Mouse (Mus musculus) kidney, embryonic 15.5 days (tissue): ENCODE measurements at regions not wholly inside any gene's neighbourhood (a gene's known extent, or its start where the extent isn't known, plus 50 kb on each side); places are given as distances from the start of the nearest gene placed in this dataset.

ENCODE experiments used
- ATAC-seq: fragments of 200-750 bp; cut with Nextera tagmentation; replicated peaks from 2 replicates; pipeline ENCODE4 v1.8.0; 2017; ENCODE audit warnings: moderate TSS enrichment; ENCODE audit not compliant: low FRiP score
- H3K27ac ChIP-seq: fragments of 300-500 bp; sonication (generic); 2 replicates; pipeline ENCODE4 v1.5.1; 2015; ENCODE audit warnings: mild to moderate bottlenecking, inconsistent platforms
- H3K27me3 ChIP-seq: fragments of 300-500 bp; sonication (generic); 2 replicates; pipeline ENCODE4 v1.6.1; 2015; ENCODE audit warnings: inconsistent platforms
- H3K36me3 ChIP-seq: fragments of 300-500 bp; sonication (generic); 2 replicates; pipeline ENCODE4 v1.6.1; 2015; ENCODE audit warnings: inconsistent platforms
- H3K4me1 ChIP-seq: fragments of 300-500 bp; sonication (generic); 2 replicates; pipeline ENCODE4 v1.6.1; 2015; ENCODE audit warnings: inconsistent platforms
- H3K4me2 ChIP-seq: fragments of 300-500 bp; sonication (generic); 2 replicates; pipeline ENCODE4 v1.6.1; 2015; ENCODE audit warnings: moderate library complexity, mild to moderate bottlenecking, inconsistent platforms
- H3K4me3 ChIP-seq: fragments of 300-500 bp; sonication (generic); replicated peaks from 2 replicates; pipeline ENCODE4 v1.5.1; 2015; ENCODE audit warnings: mild to moderate bottlenecking, inconsistent platforms
- H3K9ac ChIP-seq: fragments of 300-500 bp; sonication (generic); 2 replicates; pipeline ENCODE4 v1.6.1; 2015; ENCODE audit warnings: mild to moderate bottlenecking, inconsistent platforms
- H3K9me3 ChIP-seq: fragments of 300-500 bp; sonication (generic); replicated peaks from 2 replicates; pipeline ENCODE4 v1.6.1; 2016; ENCODE audit warnings: inconsistent platforms
- WGBS: fragments of 180-500 bp; shearing (Covaris S2); methylation state at CpG from one replicate; pipeline ENCODE4 v1.1.7; 2015; ENCODE audit warnings: mixed read lengths; 5-methylcytosine and 5-hydroxymethylcytosine counted together

DNA sequence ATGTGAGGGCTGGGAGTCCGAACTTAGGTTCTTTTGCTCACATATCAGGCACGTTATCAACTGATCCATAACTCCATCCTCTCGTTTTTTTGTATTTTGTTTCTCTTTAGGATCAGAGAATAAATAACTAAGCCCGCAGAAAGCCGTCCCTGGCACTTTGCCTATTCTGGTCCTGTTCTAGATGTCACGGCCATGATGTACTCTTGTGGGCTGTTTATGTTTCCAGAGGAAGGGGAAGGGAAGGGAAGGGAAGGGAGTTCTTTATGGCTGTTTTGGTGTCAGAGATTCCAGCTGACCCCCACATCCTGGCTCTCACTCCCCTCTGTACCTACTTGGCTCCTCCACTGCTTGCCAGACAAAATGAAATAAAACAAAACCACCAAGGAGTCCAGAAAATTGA, 272.1 kb upstream of the Gadl1 start:
- Histone ChIP-seq H3K36me3 (no peaks in the 10 kb centered on the region), H3K27ac (no peak overlapping the region), H3K9ac (no peak overlapping the region), H3K4me2 (no peak overlapping the region), H3K9me3 (no peaks in the 10 kb centered on the region), H3K4me3 (no peak overlapping the region), H3K27me3 (no peaks in the 10 kb centered on the region), H3K4me1 (peaks cover 5% of the 10 kb centered on the region; the same call in 1 of the 2 replicates)
- 60% methylated on average over 6 of the region's 6 CpGs for WGBS
- no peak for ATAC-seq

DNA sequence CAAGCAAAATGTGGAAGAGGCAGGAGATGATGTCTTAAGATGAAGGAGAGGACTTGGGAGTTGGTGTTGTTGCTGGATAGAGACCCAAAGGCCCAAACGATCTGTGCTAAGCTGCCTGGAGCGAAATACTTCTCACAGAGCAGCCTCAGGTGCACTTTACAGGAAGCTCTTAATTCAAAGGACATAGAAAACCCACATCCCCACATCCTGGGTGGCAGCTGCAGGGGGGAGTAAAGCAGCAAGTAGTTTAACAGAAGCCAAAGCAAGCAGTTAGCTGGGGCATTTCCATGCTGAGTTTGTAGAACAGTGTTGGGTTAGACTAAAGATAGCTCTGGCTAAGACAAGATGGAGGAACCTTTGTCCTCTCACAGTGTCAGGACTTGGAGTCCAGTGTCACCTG, 268.5 kb upstream of the Gadl1 start:
- Histone ChIP-seq H3K36me3 (no peaks in the 10 kb centered on the region), H3K9me3 (no peaks in the 10 kb centered on the region), H3K4me3 (no peak overlapping the region), H3K27me3 (no peaks in the 10 kb centered on the region), H3K9ac (no peak overlapping the region), H3K4me2 (no peak overlapping the region), H3K27ac (no peak overlapping the region), H3K4me1 (no peaks in the 10 kb centered on the region)
- ATAC-seq = no peak
- WGBS = 96% methylated on average over 2 of the region's 2 CpGs

DNA sequence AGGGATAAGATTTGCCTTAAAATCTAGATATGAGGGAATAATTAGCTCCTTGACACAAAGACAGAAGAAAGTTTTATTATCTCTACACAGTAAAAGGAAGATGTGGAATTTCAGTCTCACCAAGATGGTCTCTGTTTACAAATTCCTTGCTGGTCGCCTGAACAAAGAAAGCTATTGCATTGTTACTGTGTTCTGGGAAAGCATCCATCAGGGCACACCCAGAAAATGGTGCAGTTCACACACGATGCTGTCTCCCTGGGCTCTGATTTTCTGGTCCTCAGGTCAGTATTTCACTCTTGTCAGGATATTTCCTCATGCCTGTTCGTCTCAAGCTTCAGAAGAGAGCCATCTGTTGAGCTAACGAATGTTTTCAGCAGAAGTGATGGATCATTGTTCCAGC, 267.2 kb upstream of the Gadl1 start:
- no peak overlapping the region for H3K9ac ChIP-seq
- no peaks in the 10 kb centered on the region for H3K36me3 ChIP-seq
- no peak overlapping the region for H3K4me2 ChIP-seq
- no peak overlapping the region for H3K4me3 ChIP-seq
- H3K27me3 ChIP-seq = no peaks in the 10 kb centered on the region
- H3K9me3 ChIP-seq = no peaks in the 10 kb centered on the region
- H3K4me1 ChIP-seq = no peaks in the 10 kb centered on the region
- WGBS = 25% methylated on average over 4 of the region's 4 CpGs
- H3K27ac ChIP-seq = no peak overlapping the region
- ATAC-seq = no peak

DNA sequence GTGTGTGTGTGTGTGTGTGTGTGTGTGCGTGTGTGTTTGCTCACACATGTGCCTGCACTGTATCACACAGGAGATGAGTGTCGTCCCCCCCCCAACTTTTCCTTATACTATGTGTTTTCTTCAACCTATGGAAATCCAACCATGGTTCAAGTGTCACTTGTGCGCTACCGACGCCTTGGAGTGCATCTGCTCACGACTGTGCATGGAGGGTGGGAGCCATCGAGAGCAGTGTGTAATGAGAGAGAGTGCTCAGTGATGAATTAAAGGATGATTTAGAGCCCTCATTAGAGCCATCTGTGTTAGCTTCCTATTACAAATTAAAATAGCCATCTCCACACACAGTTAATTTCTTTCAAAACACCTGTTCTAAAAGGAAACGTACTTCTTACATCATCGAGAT, 264.3 kb upstream of the Gadl1 start:
- Histone ChIP-seq H3K9ac (no peak overlapping the region), H3K36me3 (no peaks in the 10 kb centered on the region)
- ATAC-seq = no peak

DNA sequence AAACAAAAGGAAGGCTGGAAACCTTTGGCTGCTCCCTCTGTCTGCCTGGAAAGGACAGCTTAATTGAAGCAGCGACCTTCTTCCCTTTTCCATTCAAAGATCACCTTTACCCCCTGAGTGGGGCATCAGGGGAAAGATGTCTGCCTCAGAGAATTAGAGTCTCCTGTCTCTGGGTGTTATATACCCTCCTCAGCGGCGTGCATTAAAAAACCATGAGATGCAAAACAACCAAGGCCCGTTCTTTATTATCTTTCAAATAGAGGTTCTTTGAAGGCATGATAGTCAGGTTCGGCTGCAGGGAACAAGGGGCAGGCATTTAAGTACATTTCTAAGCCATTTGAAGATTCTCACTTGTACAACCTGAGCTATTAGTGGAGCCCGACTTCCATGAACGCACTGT, 263.0 kb upstream of the Gadl1 start:
- Histone ChIP-seq H3K27ac (no peak overlapping the region), H3K4me2 (no peak overlapping the region), H3K4me3 (no peak overlapping the region), H3K9me3 (no peaks in the 10 kb centered on the region), H3K27me3 (no peaks in the 10 kb centered on the region), H3K9ac (no peak overlapping the region), H3K4me1 (no peaks in the 10 kb centered on the region), H3K36me3 (no peaks in the 10 kb centered on the region)
- ATAC-seq = no peak
- WGBS = 47% methylated on average over 7 of the region's 7 CpGs

More for the DNA sequence above, 264.3 kb upstream of the Gadl1 start:
- Histone ChIP-seq H3K4me2 (no peak overlapping the region), H3K27me3 (no peaks in the 10 kb centered on the region), H3K27ac (no peak overlapping the region), H3K4me1 (no peaks in the 10 kb centered on the region), H3K9me3 (no peaks in the 10 kb centered on the region), H3K4me3 (no peak overlapping the region)
- WGBS = 58% methylated on average over 9 of the region's 9 CpGs

DNA sequence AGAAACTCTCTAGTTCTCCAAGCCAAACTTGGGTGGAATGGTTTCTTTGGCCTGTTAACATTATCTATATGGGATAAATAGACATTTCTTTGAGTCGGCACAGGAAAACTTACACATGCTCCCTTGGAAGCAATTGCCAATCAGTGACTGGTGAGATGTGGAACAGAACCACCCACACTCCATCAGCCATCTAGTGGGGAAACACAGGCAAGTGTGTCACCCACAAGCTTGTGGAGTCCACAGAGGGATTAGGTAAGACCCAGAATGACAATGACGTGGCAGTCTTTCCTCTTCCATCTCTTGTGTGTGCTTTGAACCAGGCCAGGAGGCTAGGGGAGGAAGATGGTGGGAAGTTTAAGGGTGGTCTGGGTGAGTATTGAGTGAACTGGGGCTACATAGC, 257.5 kb upstream of the Gadl1 start:
- Histone ChIP-seq H3K36me3 (no peaks in the 10 kb centered on the region), H3K27me3 (no peaks in the 10 kb centered on the region), H3K4me2 (no peak overlapping the region), H3K4me3 (no peak overlapping the region), H3K27ac (no peak overlapping the region), H3K9me3 (no peaks in the 10 kb centered on the region), H3K4me1 (peaks cover under 1% of the 10 kb centered on the region; the same call in 1 of the 2 replicates), H3K9ac (no peak overlapping the region)
- ATAC-seq = no peak
- 93% methylated on average over 2 of the region's 2 CpGs for WGBS

DNA sequence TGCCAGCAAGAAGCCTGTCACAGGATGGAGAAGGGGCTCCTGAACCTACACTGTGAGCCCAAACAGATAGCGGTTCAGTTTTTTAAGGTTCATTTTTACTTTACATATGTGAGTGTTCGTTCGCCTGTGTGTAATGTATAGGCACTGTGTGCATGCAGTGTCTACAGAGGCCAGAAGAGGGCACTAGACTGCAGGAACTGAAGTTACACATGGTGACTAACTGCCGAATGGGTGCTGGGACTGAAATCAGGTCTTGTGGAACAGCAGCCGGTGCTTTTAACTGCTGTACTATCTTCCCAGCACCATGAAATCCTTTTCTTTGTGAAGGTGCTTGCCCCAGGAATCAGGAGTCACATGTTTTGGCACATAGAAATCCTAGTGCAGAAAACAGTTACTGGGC, 256.1 kb upstream of the Gadl1 start:
- whole genome bisulfite sequencing = 91% methylated on average over 5 of the region's 5 CpGs
- Histone ChIP-seq H3K4me3 (no peak overlapping the region), H3K9me3 (no peaks in the 10 kb centered on the region), H3K9ac (no peak overlapping the region), H3K4me2 (no peak overlapping the region), H3K36me3 (no peaks in the 10 kb centered on the region), H3K27me3 (no peaks in the 10 kb centered on the region), H3K27ac (no peak overlapping the region), H3K4me1 (peaks cover 5% of the 10 kb centered on the region; the same call in 1 of the 2 replicates)
- no peak for ATAC-seq

DNA sequence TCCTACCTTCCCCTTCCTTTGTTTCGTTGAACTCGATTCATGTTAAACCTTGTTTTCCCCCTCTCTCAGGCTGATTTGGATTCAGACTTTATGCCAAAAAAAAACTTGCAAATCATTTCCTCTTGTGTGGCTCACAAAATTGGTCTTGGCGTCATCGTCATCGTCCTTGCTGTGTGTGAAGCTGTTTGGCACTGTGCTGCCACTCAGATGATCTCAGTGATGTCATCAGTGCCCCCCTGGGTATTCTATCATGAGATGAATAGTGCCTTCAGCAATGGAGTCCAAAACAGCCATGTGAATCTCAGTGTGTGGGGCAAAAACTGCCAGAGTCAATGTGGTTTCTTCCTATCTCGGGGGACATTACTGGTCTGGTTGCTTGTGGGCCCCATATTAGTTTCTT, 254.3 kb upstream of the Gadl1 start:
- Histone ChIP-seq H3K27ac (no peak overlapping the region), H3K27me3 (no peaks in the 10 kb centered on the region), H3K4me2 (no peak overlapping the region), H3K4me1 (peaks cover 5% of the 10 kb centered on the region; the same call in 1 of the 2 replicates), H3K4me3 (no peak overlapping the region), H3K9ac (no peak overlapping the region), H3K9me3 (no peaks in the 10 kb centered on the region), H3K36me3 (no peaks in the 10 kb centered on the region)
- no peak for ATAC-seq
- WGBS = 88% methylated on average over 6 of the region's 6 CpGs

DNA sequence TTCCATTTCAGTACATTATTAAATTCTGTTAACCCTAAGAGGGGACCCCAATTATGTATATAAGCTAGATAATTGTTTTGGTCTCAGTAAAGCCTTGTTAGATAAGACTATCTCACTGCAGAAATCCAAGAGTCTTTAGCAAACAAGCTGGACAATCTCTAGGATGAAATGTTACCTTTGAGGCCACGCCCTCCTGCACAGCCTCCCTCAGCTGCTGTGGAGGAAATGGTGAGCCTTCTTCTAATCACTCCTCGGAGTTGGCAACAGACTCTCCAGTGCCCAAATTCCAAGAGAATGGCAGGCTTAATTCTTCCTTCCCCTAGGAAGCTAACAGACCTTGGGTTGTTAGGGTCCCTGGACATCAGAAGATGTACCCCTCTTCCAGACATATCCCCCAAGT, 252.7 kb upstream of the Gadl1 start:
- H3K4me2 ChIP-seq = no peak overlapping the region
- no peaks in the 10 kb centered on the region for H3K27me3 ChIP-seq
- no peak overlapping the region for H3K27ac ChIP-seq
- WGBS = 56% methylated on average over 2 of the region's 2 CpGs
- no peak overlapping the region for H3K4me3 ChIP-seq
- peaks cover 5% of the 10 kb centered on the region; the same call in 1 of the 2 replicates for H3K4me1 ChIP-seq
- H3K36me3 ChIP-seq = no peaks in the 10 kb centered on the region
- H3K9ac ChIP-seq = no peak overlapping the region
- no peak for ATAC-seq
- no peaks in the 10 kb centered on the region for H3K9me3 ChIP-seq

DNA sequence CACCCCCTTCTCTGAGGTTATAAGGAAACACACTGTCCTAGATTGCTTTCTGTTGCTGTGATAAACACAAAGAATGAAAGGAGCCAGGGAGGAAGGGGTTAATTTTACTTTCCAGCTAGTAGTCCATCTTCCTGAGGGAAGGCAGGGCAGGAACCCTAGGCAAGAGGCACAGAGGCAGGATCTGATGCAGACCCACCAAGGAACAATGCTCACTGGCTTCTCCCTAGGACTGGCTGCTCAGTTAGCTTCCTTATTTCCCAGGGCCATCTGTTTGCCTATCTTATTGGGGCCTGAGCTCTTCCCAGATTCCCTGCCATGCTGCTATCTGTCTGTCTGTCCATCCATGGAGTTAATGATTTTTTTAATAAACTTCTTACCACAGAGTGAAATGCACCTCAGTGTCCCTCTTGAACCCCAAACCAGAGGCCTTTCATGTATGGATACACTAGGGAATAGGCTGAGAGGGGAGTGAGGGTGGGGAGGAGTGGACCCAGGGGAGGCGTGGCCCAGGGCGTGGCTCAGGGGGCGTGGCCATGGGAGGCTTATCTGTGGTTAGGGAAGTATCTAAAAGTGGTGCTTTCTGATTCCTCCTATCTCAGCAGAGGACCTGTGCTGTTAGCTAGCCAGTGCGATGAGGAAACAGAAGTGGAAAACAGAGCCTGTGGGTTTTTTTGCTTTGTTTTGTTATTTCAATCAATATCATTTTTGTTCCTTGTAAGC, 252.1 kb upstream of the Gadl1 start:
- Histone ChIP-seq H3K4me1 (peaks cover 5% of the 10 kb centered on the region; the same call in 1 of the 2 replicates), H3K9me3 (no peaks in the 10 kb centered on the region), H3K4me3 (no peak overlapping the region), H3K36me3 (no peaks in the 10 kb centered on the region), H3K27me3 (no peaks in the 10 kb centered on the region), H3K9ac (no peak overlapping the region), H3K4me2 (no peak overlapping the region), H3K27ac (no peak overlapping the region)
- 56% methylated on average over 4 of the region's 4 CpGs for WGBS
- no peak for ATAC-seq

DNA sequence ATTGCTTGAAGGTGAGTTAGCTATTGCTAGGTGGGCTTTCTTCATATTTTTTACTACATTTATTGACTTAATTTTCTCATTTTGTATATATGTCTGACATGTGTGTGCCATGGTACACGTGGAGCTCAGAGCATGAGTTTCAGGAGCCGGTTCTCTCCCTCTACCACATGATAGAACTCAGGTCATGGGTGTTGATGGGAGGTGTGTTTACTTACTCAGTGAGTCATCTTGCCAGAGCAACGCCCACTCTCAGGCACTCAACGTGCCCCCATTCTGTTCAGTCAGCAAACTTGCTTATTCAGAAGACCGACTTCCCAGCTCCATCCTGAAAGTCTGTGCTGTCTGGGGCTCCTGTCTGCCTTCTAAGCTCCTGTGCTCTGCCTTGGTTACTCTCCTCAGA, 250.8 kb upstream of the Gadl1 start:
- no peak overlapping the region for H3K27ac ChIP-seq
- H3K9me3 ChIP-seq = no peaks in the 10 kb centered on the region
- 75% methylated on average over 5 of the region's 5 CpGs for WGBS
- H3K27me3 ChIP-seq = no peaks in the 10 kb centered on the region
- no peaks in the 10 kb centered on the region for H3K36me3 ChIP-seq
- H3K4me2 ChIP-seq = no peak overlapping the region
- ATAC-seq = no peak
- H3K9ac ChIP-seq = no peak overlapping the region
- H3K4me1 ChIP-seq = peaks cover 5% of the 10 kb centered on the region; the same call in 1 of the 2 replicates
- no peak overlapping the region for H3K4me3 ChIP-seq

DNA sequence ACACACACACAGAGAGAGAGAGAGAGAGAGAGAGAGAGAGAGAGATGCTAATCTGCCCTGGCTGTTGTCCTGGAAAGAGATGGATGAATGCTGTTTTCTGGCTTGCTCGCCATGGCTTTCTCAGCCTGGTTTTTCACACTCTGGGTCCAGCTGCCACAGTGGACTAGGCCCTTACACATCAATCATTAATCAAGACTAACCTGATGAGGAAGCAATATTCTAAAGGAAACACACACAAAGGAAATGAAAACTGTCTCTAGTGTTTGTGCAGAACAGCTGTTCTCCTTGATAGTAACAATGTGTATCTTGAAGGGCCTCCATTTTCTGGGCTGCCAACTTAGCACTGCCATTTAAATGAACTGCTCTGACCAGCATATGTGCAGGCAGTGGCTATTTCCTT, 248.9 kb upstream of the Gadl1 start:
- Histone ChIP-seq H3K4me3 (no peak overlapping the region), H3K27me3 (no peaks in the 10 kb centered on the region), H3K9me3 (no peaks in the 10 kb centered on the region), H3K36me3 (no peaks in the 10 kb centered on the region), H3K27ac (peak overlapping the region; percentile 27; the same call in 1 of the 2 replicates), H3K4me2 (no peak overlapping the region), H3K4me1 (peaks cover 12% of the 10 kb centered on the region), H3K9ac (no peak overlapping the region)
- ATAC-seq = no peak
- WGBS = 68% methylated on average over 1 of the region's 1 CpGs
